Mouse (Mus musculus) liver, embryonic 16.5 days (tissue): Measurements from ENCODE around the gene Gm4924. TPM values are rescaled to one million over a fixed set of nuclear protein-coding genes. Genes with fewer than 3 reads are reported as not detected.

Experiments used
- ATAC-seq: fragments of 200-750 bp; cut with Nextera tagmentation; 2 replicates; pipeline ENCODE4 v1.8.0; 2017; ENCODE audit warnings: low read depth, mild to moderate bottlenecking, moderate number of reproducible peaks, moderate library complexity
- H3K27ac ChIP-seq: fragments of 300-500 bp; sonication (generic); 2 replicates; pipeline ENCODE4 v1.5.1; 2014; ENCODE audit warnings: mild to moderate bottlenecking, low read length
- H3K27me3 ChIP-seq: fragments of 300-500 bp; sonication (generic); 2 replicates; pipeline ENCODE4 v1.6.1; 2014; ENCODE audit warnings: low read depth, low read length, mixed read lengths; ENCODE audit not compliant: control insufficient read depth, insufficient read depth
- H3K36me3 ChIP-seq: fragments of 300-500 bp; sonication (generic); 2 replicates; pipeline ENCODE4 v1.6.1; 2014; ENCODE audit warnings: mild to moderate bottlenecking; ENCODE audit not compliant: control insufficient read depth, insufficient read depth
- H3K4me1 ChIP-seq: fragments of 300-500 bp; sonication (generic); 2 replicates; pipeline ENCODE4 v1.6.1; 2014; ENCODE audit warnings: low read depth, low read length, mixed read lengths; ENCODE audit not compliant: control insufficient read depth
- H3K4me2 ChIP-seq: fragments of 300-500 bp; sonication (generic); 2 replicates; pipeline ENCODE4 v1.6.1; 2014; ENCODE audit warnings: low read depth, low read length, mixed read lengths
- H3K4me3 ChIP-seq: fragments of 300-500 bp; sonication (generic); 2 replicates; pipeline ENCODE4 v1.5.1; 2014; ENCODE audit warnings: low read depth, mild to moderate bottlenecking, low read length
- H3K9ac ChIP-seq: fragments of 300-500 bp; sonication (generic); 2 replicates; pipeline ENCODE4 v1.6.1; 2014; ENCODE audit warnings: low read depth, low read length
- H3K9me3 ChIP-seq: fragments of 300-500 bp; sonication (generic); replicated peaks from 2 replicates; pipeline ENCODE4 v1.6.1; 2016; ENCODE audit warnings: low read length; ENCODE audit not compliant: control insufficient read depth
- WGBS: fragments of 180-500 bp; shearing (Covaris S2); extraction: QIAGEN DNeasy Blood & Tissue Kit; methylation state at CpG from one replicate; pipeline ENCODE4 v1.1.7; 2014; ENCODE audit not compliant: insufficient replicate concordance; 5-methylcytosine and 5-hydroxymethylcytosine counted together
- polyA plus RNA-seq: library from polyadenylated mRNA; unstranded; fragments of >200 nt; fragmentation: Nextera tagmentation; extraction: Ambion mirVana; gene quantifications from 2 replicates; pipeline ENCODE4 v1.2.1, GENCODE M21; 2015

Gene Gm4924
- polyA plus RNA-seq: 0.93 and 1.2 TPM in 2 replicates

- ATAC-seq: peak; percentile 90
- Histone ChIP-seq H3K36me3 (no peaks in the 10 kb centered on the region), H3K4me1 (no peaks in the 10 kb centered on the region), H3K4me3 (peak within 1 kb of the TSS; percentile 70), H3K27ac (no peak within 1 kb of the TSS), H3K9ac (peak within 1 kb of the TSS; percentile 67), H3K27me3 (no peaks in the 10 kb centered on the region), H3K9me3 (no peaks in the 10 kb centered on the region), H3K4me2 (peak within 1 kb of the TSS; percentile 66)
- WGBS: 3% methylated on average over 34 of the region's 34 CpGs
These were observed at the start of gene Gm4924 for GRCm38 (mm10) chr10:82354083-82355010. Gm4924 (plus strand) TSS chr10:82354255.

GRCm38 (mm10) chr10:82316482-82316881 is 37.6 kb upstream of the Gm4924 start, which contains the start of gene 4932415D10Rik:
4932415D10Rik (minus strand) TSS chr10:82316582.
- no peaks in the 10 kb centered on the region for H3K27me3 ChIP-seq
- H3K36me3 ChIP-seq: no peaks in the 10 kb centered on the region
- H3K9me3 ChIP-seq: no peaks in the 10 kb centered on the region
- no peaks in the 10 kb centered on the region for H3K4me1 ChIP-seq
- 83% methylated on average over 1 of the region's 1 CpGs for WGBS
- no peak for ATAC-seq
- no peak within 1 kb of the TSS for H3K9ac ChIP-seq
- H3K4me3 ChIP-seq: no peak within 1 kb of the TSS
- H3K4me2 ChIP-seq: no peak within 1 kb of the TSS
- H3K27ac ChIP-seq: no peak within 1 kb of the TSS

GRCm38 (mm10) chr10:82320134-82320533 is 33.9 kb upstream of the Gm4924 start:
- H3K27ac ChIP-seq: no peak overlapping the region
- no peak overlapping the region for H3K4me3 ChIP-seq
- no peaks in the 10 kb centered on the region for H3K9me3 ChIP-seq
- ATAC-seq: no peak
- no peaks in the 10 kb centered on the region for H3K36me3 ChIP-seq
- H3K27me3 ChIP-seq: no peaks in the 10 kb centered on the region
- no peak overlapping the region for H3K4me2 ChIP-seq
- 46% methylated on average over 3 of the region's 3 CpGs for WGBS
- H3K4me1 ChIP-seq: no peaks in the 10 kb centered on the region
- no peak overlapping the region for H3K9ac ChIP-seq

GRCm38 (mm10) chr10:82329826-82330225 is 24.2 kb upstream of the Gm4924 start:
- H3K4me2 ChIP-seq: no peak overlapping the region
- no peaks in the 10 kb centered on the region for H3K36me3 ChIP-seq
- H3K27ac ChIP-seq: no peak overlapping the region
- H3K27me3 ChIP-seq: no peaks in the 10 kb centered on the region
- H3K9me3 ChIP-seq: no peaks in the 10 kb centered on the region
- no peak overlapping the region for H3K9ac ChIP-seq
- H3K4me1 ChIP-seq: no peaks in the 10 kb centered on the region
- 67% methylated on average over 5 of the region's 5 CpGs for WGBS
- no peak overlapping the region for H3K4me3 ChIP-seq
- ATAC-seq: no peak

GRCm38 (mm10) chr10:82355401-82355800 is 1.3 kb downstream of the Gm4924 start:
- no peak for ATAC-seq
- Histone ChIP-seq H3K4me3 (no peak overlapping the region), H3K9me3 (no peaks in the 10 kb centered on the region), H3K9ac (no peak overlapping the region), H3K36me3 (no peaks in the 10 kb centered on the region), H3K4me2 (no peak overlapping the region), H3K27me3 (no peaks in the 10 kb centered on the region), H3K27ac (no peak overlapping the region), H3K4me1 (no peaks in the 10 kb centered on the region)
- 82% methylated on average over 4 of the region's 4 CpGs for WGBS

- WGBS: 65% methylated on average over 9 of the region's 9 CpGs
- Histone ChIP-seq H3K36me3 (no peaks in the 10 kb centered on the region), H3K27ac (no peak overlapping the region), H3K27me3 (no peaks in the 10 kb centered on the region), H3K4me2 (no peak overlapping the region), H3K4me1 (no peaks in the 10 kb centered on the region), H3K9ac (no peak overlapping the region), H3K9me3 (no peaks in the 10 kb centered on the region), H3K4me3 (no peak overlapping the region)
- ATAC-seq: no peak
These were observed 7.9 kb downstream of the Gm4924 start for GRCm38 (mm10) chr10:82361911-82362310.

GRCm38 (mm10) chr10:82382992-82383391 is 28.9 kb downstream of the Gm4924 start:
- WGBS: 73% methylated on average over 1 of the region's 1 CpGs
- no peaks in the 10 kb centered on the region for H3K27me3 ChIP-seq
- no peak for ATAC-seq
- H3K4me1 ChIP-seq: no peaks in the 10 kb centered on the region
- no peak overlapping the region for H3K27ac ChIP-seq
- H3K36me3 ChIP-seq: no peaks in the 10 kb centered on the region
- H3K4me3 ChIP-seq: no peak overlapping the region
- no peak overlapping the region for H3K9ac ChIP-seq
- H3K9me3 ChIP-seq: no peaks in the 10 kb centered on the region; the same call in 1 of the 2 replicates
- no peak overlapping the region for H3K4me2 ChIP-seq

GRCm38 (mm10) chr10:82409511-82409910 is 55.5 kb downstream of the Gm4924 start:
- H3K36me3 ChIP-seq: no peaks in the 10 kb centered on the region
- no peak overlapping the region for H3K9ac ChIP-seq
- no peak overlapping the region for H3K27ac ChIP-seq
- no peaks in the 10 kb centered on the region for H3K4me1 ChIP-seq
- no peak overlapping the region for H3K4me2 ChIP-seq
- no peak overlapping the region for H3K4me3 ChIP-seq
- ATAC-seq: no peak
- no peaks in the 10 kb centered on the region for H3K27me3 ChIP-seq
- WGBS: 36% methylated on average over 1 of the region's 1 CpGs
- no peaks in the 10 kb centered on the region for H3K9me3 ChIP-seq

GRCm38 (mm10) chr10:82423631-82424030 is 69.6 kb downstream of the Gm4924 start:
- Histone ChIP-seq H3K27ac (no peak overlapping the region), H3K4me2 (no peak overlapping the region), H3K27me3 (no peaks in the 10 kb centered on the region), H3K4me3 (no peak overlapping the region), H3K4me1 (no peaks in the 10 kb centered on the region), H3K36me3 (no peaks in the 10 kb centered on the region), H3K9me3 (no peaks in the 10 kb centered on the region), H3K9ac (no peak overlapping the region)
- ATAC-seq: no peak
